Mouse (Mus musculus): ENCODE measurements at regions not wholly inside any gene's neighbourhood (a gene's known extent, or its start where the extent isn't known, plus 50 kb on each side); places are given as distances from the start of the nearest gene placed in this dataset.
"Not testable (repeated sequence)": the region's sequence is repeated elsewhere in the genome, so short reads cannot be mapped to it uniquely, and the experiment has no call there.

DNA sequence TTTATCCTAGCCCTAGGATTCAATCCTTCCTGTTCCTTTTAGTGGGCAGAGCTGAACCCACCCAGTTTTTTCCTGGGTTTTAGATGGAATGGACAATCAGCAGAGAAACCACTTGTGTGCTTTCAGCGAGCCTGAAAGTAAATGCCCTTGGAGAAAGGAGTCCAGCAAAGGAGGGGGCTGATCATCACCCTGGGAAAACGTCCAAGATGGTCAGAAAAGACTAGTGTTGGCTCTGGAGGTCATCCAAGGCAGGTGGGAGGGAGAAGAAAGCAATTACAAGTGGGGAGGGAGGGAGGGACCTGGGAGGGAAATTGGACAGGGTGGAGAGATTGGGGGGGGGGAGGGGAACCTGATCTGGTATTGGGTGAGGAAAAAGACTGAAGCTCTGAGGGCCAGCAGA is 55.6 kb upstream of the Zfp366 start:
- 41% methylated on average over 2 of the region's 2 CpGs for WGBS
- H3K9ac ChIP-seq, result no peak overlapping the region
- no peaks in the 10 kb centered on the region for H3K36me3 ChIP-seq (replicated peaks; ENCODE audit: control insufficient read depth, insufficient read depth)
- DNase-seq (ENCODE audit: low spot score), result no peak
- H3K4me1 ChIP-seq (replicated peaks; ENCODE audit: control insufficient read depth, insufficient read depth, low read length), result no peaks in the 10 kb centered on the region
- no peak overlapping the region for H3K27ac ChIP-seq
- ATAC-seq (ENCODE audit: low FRiP score), result no peak
- H3K4me2 ChIP-seq (replicated peaks), result no peak overlapping the region
- H3K27me3 ChIP-seq (ENCODE audit: control insufficient read depth, insufficient read depth, low read length), result no peaks in the 10 kb centered on the region
- H3K4me3 ChIP-seq (replicated peaks; ENCODE audit: low read length), result no peak overlapping the region
- H3K9me3 ChIP-seq (ENCODE audit: control insufficient read depth, low read length), result no peaks in the 10 kb centered on the region

DNA sequence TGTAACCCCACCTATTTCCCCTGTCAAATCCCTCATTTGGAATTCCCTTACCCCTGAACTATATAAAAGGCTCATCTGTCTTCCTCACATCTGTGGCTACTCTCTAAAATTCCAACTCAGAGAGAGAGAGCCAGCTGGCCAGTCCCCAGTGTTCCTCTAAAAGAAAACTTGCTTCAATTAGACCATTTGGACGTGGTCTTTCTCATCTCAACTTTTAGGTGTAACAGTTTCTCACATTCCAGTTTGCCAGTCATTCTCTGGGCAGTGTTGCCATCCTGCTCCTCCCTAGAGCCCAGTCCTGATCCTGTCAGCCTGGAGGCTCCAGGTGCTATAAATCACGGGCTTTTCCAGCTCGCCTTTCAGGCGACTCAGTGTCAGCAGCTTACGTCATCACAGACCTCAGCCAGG is 56.3 kb upstream of the Zfp366 start:
- H3K4me3 ChIP-seq (replicated peaks; ENCODE audit: low read length), result no peak overlapping the region
- H3K27me3 ChIP-seq (ENCODE audit: control insufficient read depth, insufficient read depth, low read length), result no peaks in the 10 kb centered on the region
- H3K4me2 ChIP-seq (replicated peaks), result no peak overlapping the region
- no peaks in the 10 kb centered on the region for H3K36me3 ChIP-seq (replicated peaks; ENCODE audit: control insufficient read depth, insufficient read depth)
- DNase-seq (ENCODE audit: low spot score), result no peak
- WGBS, result 83% methylated on average over 5 of the region's 5 CpGs
- H3K4me1 ChIP-seq (replicated peaks; ENCODE audit: control insufficient read depth, insufficient read depth, low read length), result no peaks in the 10 kb centered on the region
- ATAC-seq (ENCODE audit: low FRiP score), result no peak
- H3K9ac ChIP-seq, result no peak overlapping the region
- no peaks in the 10 kb centered on the region for H3K9me3 ChIP-seq (ENCODE audit: control insufficient read depth, low read length)
- no peak overlapping the region for H3K27ac ChIP-seq

DNA sequence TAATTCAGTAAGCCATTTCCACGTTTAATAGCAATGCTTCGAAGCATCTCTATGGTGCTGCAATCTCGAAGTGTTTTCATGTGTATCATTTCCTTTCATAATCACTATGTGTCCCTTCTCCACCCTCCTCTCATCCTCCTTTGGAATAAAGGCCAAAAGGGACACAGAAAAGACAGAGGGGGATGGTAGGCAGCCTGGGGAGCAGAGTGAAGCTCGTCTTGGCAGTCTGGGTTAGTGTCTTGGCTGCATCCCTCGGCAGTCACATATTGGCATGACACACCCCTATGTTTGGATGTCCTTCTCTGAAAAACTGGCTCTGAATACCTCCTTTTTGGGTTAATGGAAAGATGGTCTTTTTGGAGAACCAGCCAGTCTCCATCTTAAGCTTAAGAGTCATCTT is 56.9 kb upstream of the Zfp366 start:
- H3K36me3 ChIP-seq (replicated peaks; ENCODE audit: control insufficient read depth, insufficient read depth), result no peaks in the 10 kb centered on the region
- no peaks in the 10 kb centered on the region for H3K27me3 ChIP-seq (ENCODE audit: control insufficient read depth, insufficient read depth, low read length)
- ATAC-seq (ENCODE audit: low FRiP score), result no peak
- 82% methylated on average over 5 of the region's 5 CpGs for WGBS
- no peak for DNase-seq (ENCODE audit: low spot score)
- no peaks in the 10 kb centered on the region for H3K4me1 ChIP-seq (replicated peaks; ENCODE audit: control insufficient read depth, insufficient read depth, low read length)
- no peak overlapping the region for H3K4me3 ChIP-seq (replicated peaks; ENCODE audit: low read length)
- H3K4me2 ChIP-seq (replicated peaks), result no peak overlapping the region
- H3K27ac ChIP-seq, result no peak overlapping the region
- H3K9me3 ChIP-seq (ENCODE audit: control insufficient read depth, low read length), result no peaks in the 10 kb centered on the region
- no peak overlapping the region for H3K9ac ChIP-seq

DNA sequence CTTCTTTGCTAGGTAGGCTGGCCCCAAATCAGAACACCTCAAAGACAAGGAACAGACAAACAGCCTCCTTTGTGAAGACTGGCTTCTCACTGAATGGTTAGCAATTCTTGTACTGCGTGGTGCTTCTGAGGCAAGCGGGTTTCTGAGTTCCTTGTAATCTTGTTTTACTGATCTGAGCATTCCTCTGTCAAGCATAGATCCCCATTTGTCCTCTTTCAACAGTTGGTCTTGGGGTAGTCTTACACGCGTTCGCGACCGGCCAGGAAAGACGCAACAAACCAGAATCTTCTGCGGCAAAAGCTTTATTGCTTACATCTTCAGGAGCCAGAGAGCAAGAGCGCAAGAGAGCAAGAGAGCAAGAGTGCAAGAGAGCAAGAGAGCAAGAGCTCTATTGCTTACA is 57.7 kb upstream of the Zfp366 start:
- 98% methylated on average over 10 of the region's 10 CpGs for WGBS
- H3K27ac ChIP-seq; ATAC-seq (ENCODE audit: low FRiP score); H3K27me3 ChIP-seq (ENCODE audit: control insufficient read depth, insufficient read depth, low read length); H3K4me1 ChIP-seq (replicated peaks; ENCODE audit: control insufficient read depth, insufficient read depth, low read length); H3K4me2 ChIP-seq (replicated peaks); H3K9ac ChIP-seq; H3K36me3 ChIP-seq (replicated peaks; ENCODE audit: control insufficient read depth, insufficient read depth); DNase-seq (ENCODE audit: low spot score); H3K4me3 ChIP-seq (replicated peaks; ENCODE audit: low read length); H3K9me3 ChIP-seq (ENCODE audit: control insufficient read depth, low read length): not testable (repeated sequence)

DNA sequence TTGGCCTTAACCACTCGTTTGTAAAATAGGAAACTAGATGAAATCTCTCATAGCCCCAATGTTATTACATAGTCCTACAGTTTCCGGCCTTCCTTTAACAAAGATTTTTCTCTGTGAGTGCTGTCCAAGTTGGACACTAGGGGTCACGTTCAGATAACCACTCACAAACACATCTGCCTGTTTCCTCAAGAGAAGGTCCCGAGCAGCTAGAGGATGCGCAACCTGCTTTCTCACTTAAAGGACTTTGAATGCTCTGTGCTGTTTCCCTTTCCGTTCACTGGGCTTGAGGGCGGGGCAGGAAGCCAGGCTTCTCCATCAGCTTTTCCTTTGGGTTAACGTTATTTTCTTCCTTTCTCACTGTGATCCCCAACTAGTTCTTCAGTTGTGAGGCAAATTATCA is 58.1 kb upstream of the Zfp366 start:
- Histone ChIP-seq H3K27me3 (ENCODE audit: control insufficient read depth, insufficient read depth, low read length) (no peaks in the 10 kb centered on the region), H3K36me3 (replicated peaks; ENCODE audit: control insufficient read depth, insufficient read depth) (no peaks in the 10 kb centered on the region), H3K4me1 (replicated peaks; ENCODE audit: control insufficient read depth, insufficient read depth, low read length) (no peaks in the 10 kb centered on the region), H3K9me3 (ENCODE audit: control insufficient read depth, low read length) (no peaks in the 10 kb centered on the region), H3K4me2 (replicated peaks) (no peak overlapping the region), H3K27ac (no peak overlapping the region), H3K4me3 (replicated peaks; ENCODE audit: low read length) (no peak overlapping the region), H3K9ac (no peak overlapping the region)
- ATAC-seq (ENCODE audit: low FRiP score) (no peak), DNase-seq (ENCODE audit: low spot score) (no peak)
- WGBS, result 89% methylated on average over 8 of the region's 8 CpGs

DNA sequence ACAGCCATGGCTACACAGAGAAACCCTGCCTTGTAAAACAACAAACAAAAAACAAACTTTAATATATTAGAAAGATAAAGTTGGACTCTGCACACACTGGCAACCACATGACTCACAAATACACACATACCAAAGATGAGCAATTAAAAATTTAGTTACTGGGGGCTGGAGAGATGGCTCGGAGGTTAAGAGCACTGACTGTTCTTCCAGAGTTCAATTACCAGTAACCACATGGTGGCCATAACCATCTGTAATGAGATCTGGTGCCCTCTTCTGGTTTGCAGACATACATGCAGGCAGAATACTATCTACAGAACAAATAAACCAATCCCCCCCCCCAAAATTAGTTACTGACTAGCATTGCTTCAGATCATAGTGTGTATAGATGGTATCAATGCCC is 58.7 kb upstream of the Zfp366 start:
- no peak overlapping the region for H3K9ac ChIP-seq
- DNase-seq (ENCODE audit: low spot score), result no peak
- WGBS, result 92% methylated on average over 1 of the region's 1 CpGs
- ATAC-seq (ENCODE audit: low FRiP score), result no peak
- no peak overlapping the region for H3K4me2 ChIP-seq (replicated peaks)
- H3K27me3 ChIP-seq (ENCODE audit: control insufficient read depth, insufficient read depth, low read length), result no peaks in the 10 kb centered on the region
- no peaks in the 10 kb centered on the region for H3K4me1 ChIP-seq (replicated peaks; ENCODE audit: control insufficient read depth, insufficient read depth, low read length)
- H3K36me3 ChIP-seq (replicated peaks; ENCODE audit: control insufficient read depth, insufficient read depth), result no peaks in the 10 kb centered on the region
- no peak overlapping the region for H3K27ac ChIP-seq
- H3K9me3 ChIP-seq (ENCODE audit: control insufficient read depth, low read length), result no peaks in the 10 kb centered on the region
- no peak overlapping the region for H3K4me3 ChIP-seq (replicated peaks; ENCODE audit: low read length)

DNA sequence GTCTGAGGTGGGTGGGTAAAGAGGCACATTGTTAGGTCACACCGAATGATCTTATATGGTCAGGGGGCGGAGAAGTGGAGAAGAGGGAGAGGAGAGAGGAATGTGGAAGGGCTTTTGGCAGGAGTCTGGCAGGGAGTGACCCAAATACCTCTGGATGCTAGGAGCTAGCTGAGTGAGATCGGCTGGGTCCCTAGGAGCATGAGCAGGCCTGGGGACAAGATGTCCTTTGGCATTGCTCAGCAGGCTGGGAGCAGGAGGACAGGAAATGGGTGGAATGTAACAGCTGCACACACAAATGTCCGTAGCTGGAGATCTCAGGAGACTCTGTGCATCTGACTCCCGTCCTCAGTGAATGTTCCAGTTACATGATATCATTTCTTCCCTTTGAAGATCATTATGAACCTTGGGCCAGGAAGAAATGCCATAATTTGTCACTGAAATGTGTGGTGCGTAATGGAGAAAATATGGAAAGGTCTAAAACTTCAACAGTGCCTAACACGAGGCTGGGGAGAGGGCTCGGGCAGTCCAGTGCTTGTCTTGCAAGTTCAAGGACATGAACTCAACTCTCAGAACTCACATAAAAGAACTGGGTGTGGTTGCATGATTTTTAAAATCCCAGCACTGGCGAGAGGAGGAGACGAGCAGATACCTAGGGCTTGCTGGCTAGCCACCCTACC is 59.6 kb upstream of the Zfp366 start:
- Histone ChIP-seq H3K27ac (no peak overlapping the region), H3K9me3 (ENCODE audit: control insufficient read depth, low read length) (no peaks in the 10 kb centered on the region), H3K9ac (no peak overlapping the region), H3K4me1 (replicated peaks; ENCODE audit: control insufficient read depth, insufficient read depth, low read length) (no peaks in the 10 kb centered on the region), H3K4me3 (replicated peaks; ENCODE audit: low read length) (no peak overlapping the region), H3K27me3 (ENCODE audit: control insufficient read depth, insufficient read depth, low read length) (no peaks in the 10 kb centered on the region), H3K36me3 (replicated peaks; ENCODE audit: control insufficient read depth, insufficient read depth) (no peaks in the 10 kb centered on the region), H3K4me2 (replicated peaks) (no peak overlapping the region)
- ATAC-seq (ENCODE audit: low FRiP score), result no peak
- WGBS, result 75% methylated on average over 10 of the region's 10 CpGs
- DNase-seq (ENCODE audit: low spot score), result no peak

DNA sequence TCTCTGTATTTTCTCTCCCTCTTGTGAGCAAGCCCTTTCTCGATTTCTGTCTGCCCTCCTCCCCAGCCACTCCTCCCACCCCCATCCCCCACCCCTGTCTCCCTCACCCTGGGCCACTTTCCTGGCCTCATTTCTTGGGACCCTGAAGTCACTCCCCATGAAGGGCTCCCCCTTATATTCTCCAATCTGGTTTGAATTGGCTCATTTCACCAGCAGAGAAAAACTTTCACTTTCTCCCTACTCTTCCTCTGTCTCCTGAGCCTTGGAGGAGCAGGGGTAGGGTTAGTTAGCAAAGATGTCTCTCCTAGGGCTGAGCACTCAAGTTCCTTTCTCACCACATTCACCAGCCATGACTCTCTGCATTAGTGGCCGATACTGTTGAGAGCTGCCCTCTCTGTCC is 60.5 kb upstream of the Zfp366 start:
- H3K4me1 ChIP-seq (replicated peaks; ENCODE audit: control insufficient read depth, insufficient read depth, low read length), result no peaks in the 10 kb centered on the region

DNA sequence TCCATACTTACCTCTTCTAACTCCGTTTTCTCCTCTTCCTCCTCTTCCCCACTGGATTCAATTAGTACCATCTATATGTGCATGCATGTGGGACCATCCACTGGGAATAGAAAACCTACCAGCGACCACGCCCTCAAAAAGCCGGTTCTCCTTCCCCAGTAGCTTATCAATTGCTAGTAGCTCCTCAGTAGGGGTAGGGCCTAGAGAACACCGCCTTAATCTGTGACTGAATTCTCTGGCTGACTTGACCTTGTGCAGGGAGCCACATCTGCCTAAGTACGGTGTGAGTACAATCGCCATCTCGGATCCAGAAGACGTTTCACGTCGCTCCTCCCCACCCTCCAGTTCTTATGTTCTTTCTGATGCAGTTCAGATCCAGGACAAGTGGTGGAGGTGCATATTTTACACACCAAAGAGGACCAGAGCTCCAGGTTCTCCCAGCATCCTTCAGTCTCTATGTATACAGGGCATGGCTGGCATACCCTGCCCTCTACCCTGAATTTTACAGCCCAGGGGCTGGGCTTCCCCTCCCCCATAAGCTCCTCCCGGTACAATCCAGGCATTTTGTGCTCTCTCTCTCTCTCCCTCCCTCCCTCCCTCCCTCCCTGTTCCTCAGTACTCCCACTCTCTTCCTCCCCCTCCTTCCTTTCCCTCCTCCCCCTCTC is 61.0 kb upstream of the Zfp366 start:
- WGBS, result 81% methylated on average over 12 of the region's 12 CpGs
- no peak overlapping the region for H3K4me3 ChIP-seq (replicated peaks; ENCODE audit: low read length)
- no peaks in the 10 kb centered on the region for H3K36me3 ChIP-seq (replicated peaks; ENCODE audit: control insufficient read depth, insufficient read depth)
- ATAC-seq (ENCODE audit: low FRiP score), result no peak
- no peaks in the 10 kb centered on the region for H3K9me3 ChIP-seq (ENCODE audit: control insufficient read depth, low read length)
- H3K9ac ChIP-seq, result no peak overlapping the region
- no peak overlapping the region for H3K27ac ChIP-seq
- no peaks in the 10 kb centered on the region for H3K4me1 ChIP-seq (replicated peaks; ENCODE audit: control insufficient read depth, insufficient read depth, low read length)
- no peaks in the 10 kb centered on the region for H3K27me3 ChIP-seq (ENCODE audit: control insufficient read depth, insufficient read depth, low read length)
- no peak for DNase-seq (ENCODE audit: low spot score)
- no peak overlapping the region for H3K4me2 ChIP-seq (replicated peaks)

More for the DNA sequence above, 60.5 kb upstream of the Zfp366 start:
- DNase-seq (ENCODE audit: low spot score), result no peak
- Histone ChIP-seq H3K4me3 (replicated peaks; ENCODE audit: low read length) (no peak overlapping the region), H3K36me3 (replicated peaks; ENCODE audit: control insufficient read depth, insufficient read depth) (no peaks in the 10 kb centered on the region), H3K27me3 (ENCODE audit: control insufficient read depth, insufficient read depth, low read length) (no peaks in the 10 kb centered on the region), H3K4me2 (replicated peaks) (no peak overlapping the region), H3K9ac (no peak overlapping the region), H3K27ac (no peak overlapping the region), H3K9me3 (ENCODE audit: control insufficient read depth, low read length) (no peaks in the 10 kb centered on the region)
- WGBS, result 43% methylated on average over 2 of the region's 2 CpGs
- ATAC-seq (ENCODE audit: low FRiP score), result no peak

DNA sequence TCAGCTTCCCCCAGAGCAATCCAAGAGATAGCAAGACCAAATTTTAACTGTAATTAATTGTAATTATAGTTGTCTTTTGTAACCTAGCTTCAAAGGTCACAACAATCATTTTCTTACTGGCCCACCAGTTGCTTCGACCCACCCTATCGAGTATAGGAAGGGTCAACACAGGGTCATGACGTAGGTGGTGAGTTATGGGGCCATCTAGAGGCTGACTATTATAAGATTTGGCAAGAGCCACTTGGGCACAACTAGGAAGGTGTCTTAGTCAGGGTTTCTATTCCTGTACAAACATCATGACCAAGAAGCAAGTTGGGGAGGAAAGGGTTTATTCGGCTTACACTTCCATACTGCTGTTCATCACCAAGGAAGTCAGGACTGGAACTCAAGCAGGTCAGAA is 62.1 kb upstream of the Zfp366 start:
- not testable (repeated sequence) for H3K4me3 ChIP-seq (replicated peaks; ENCODE audit: low read length); H3K36me3 ChIP-seq (replicated peaks; ENCODE audit: control insufficient read depth, insufficient read depth); H3K27me3 ChIP-seq (ENCODE audit: control insufficient read depth, insufficient read depth, low read length); H3K4me2 ChIP-seq (replicated peaks); ATAC-seq (ENCODE audit: low FRiP score); H3K9ac ChIP-seq; H3K4me1 ChIP-seq (replicated peaks; ENCODE audit: control insufficient read depth, insufficient read depth, low read length); H3K9me3 ChIP-seq (ENCODE audit: control insufficient read depth, low read length); H3K27ac ChIP-seq; DNase-seq (ENCODE audit: low spot score)
- WGBS, result 81% methylated on average over 3 of the region's 4 CpGs
